Mouse (Mus musculus) C2C12 (cell line): ENCODE results near the gene Gpr153. TPM values are rescaled to one million over a fixed set of nuclear protein-coding genes. Genes with fewer than 3 reads are reported as not detected.

ENCODE experiments used
- H3K27me3 ChIP-seq: one replicate; pipeline ENCODE4 v1.6.1; 2011; ENCODE audit not compliant: control insufficient read depth, insufficient read depth, insufficient read length
- H3K36me3 ChIP-seq: one replicate; pipeline ENCODE4 v1.6.1; 2011; ENCODE audit not compliant: control insufficient read depth, insufficient read depth
- H3K4me3 ChIP-seq: one replicate; pipeline ENCODE4 v1.5.1; 2011; ENCODE audit warnings: mild to moderate bottlenecking, control low read depth; ENCODE audit not compliant: poor library complexity, insufficient read depth, severe bottlenecking
- H3K79me2 ChIP-seq: one replicate; pipeline ENCODE4 v1.6.1; 2011; ENCODE audit not compliant: control insufficient read depth, insufficient read depth
- H3K79me3 ChIP-seq: one replicate; pipeline ENCODE4 v1.6.1; 2011; ENCODE audit warnings: low read depth, control low read depth
- H3ac ChIP-seq: one replicate; pipeline ENCODE3; 2011; ENCODE audit warnings: low read depth; ENCODE audit not compliant: control insufficient read depth, insufficient read length
- CEBPB ChIP-seq: IDR thresholded peaks from one replicate; pipeline ENCODE4 v1.6.1; 2011; ENCODE audit warnings: low read depth, mild to moderate bottlenecking, control low read depth, moderate library complexity
- CTCF ChIP-seq: IDR thresholded peaks from one replicate; pipeline ENCODE4 v1.5.1; 2011; ENCODE audit not compliant: control insufficient read depth, insufficient read depth, insufficient read length
- FOSL1 ChIP-seq: IDR thresholded peaks from one replicate; pipeline ENCODE4 v1.8.0; 2011; ENCODE audit warnings: mild to moderate bottlenecking, low read length; ENCODE audit not compliant: poor library complexity, insufficient read depth, severe bottlenecking
- MAX ChIP-seq: IDR thresholded peaks from one replicate; pipeline ENCODE4 v1.6.1; 2011; ENCODE audit warnings: mild to moderate bottlenecking, control low read depth
- MYOD1 ChIP-seq: IDR thresholded peaks from one replicate; pipeline ENCODE4 v1.6.1; 2011; ENCODE audit warnings: low read depth; ENCODE audit not compliant: control insufficient read depth, insufficient read length
- MYOG ChIP-seq: IDR thresholded peaks from one replicate; pipeline ENCODE4 v1.6.1; 2011; ENCODE audit not compliant: control insufficient read depth, insufficient read length; ENCODE audit errors: extremely low read depth
- USF1 ChIP-seq: IDR thresholded peaks from one replicate; pipeline ENCODE4 v1.6.1; 2011; ENCODE audit warnings: low read depth, mild to moderate bottlenecking, control low read depth, moderate library complexity
- polyA plus RNA-seq: library from polyadenylated mRNA; unstranded; fragments of >200 nt; fragmentation: generic; extraction: Trizol; gene quantifications from one replicate; pipeline ENCODE4 v1.2.1, GENCODE M21; 2012; ENCODE audit warnings: missing spikeins

Gpr153 gene
- polyA plus RNA-seq, 1 experiment = 5.4 TPM

DNA sequence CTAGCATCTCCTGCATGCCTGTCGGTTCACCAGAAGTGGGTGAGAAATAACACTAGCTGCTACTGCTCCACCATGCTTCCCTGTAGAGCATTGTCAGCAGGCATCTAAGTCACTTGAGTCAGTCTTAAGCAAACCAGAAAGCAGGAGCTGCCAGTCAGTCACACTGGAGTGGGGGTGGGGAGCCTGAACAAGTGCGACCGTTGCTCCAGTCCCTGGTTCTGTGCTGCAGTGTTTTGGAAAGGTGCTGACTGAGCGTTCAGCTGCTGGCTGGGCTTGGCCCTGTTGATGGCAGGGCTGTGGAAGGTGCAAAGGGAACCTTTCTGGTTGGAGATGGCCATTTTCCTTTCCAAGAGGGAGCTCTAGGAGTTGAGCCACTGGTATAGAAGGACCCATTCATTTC is 34.1 kb upstream of the Gpr153 start:
- Histone ChIP-seq H3ac (no peak overlapping the region), H3K79me2 (no peaks in the 10 kb centered on the region), H3K36me3 (peaks cover 78% of the 10 kb centered on the region), H3K27me3 (no peaks in the 10 kb centered on the region), H3K4me3 (no peak overlapping the region), H3K79me3 (no peaks in the 10 kb centered on the region)
- no peak for TF ChIP-seq MYOD1
- no peak for TF ChIP-seq USF1
- no peak for TF ChIP-seq CTCF
- TF ChIP-seq CEBPB = no peak

DNA sequence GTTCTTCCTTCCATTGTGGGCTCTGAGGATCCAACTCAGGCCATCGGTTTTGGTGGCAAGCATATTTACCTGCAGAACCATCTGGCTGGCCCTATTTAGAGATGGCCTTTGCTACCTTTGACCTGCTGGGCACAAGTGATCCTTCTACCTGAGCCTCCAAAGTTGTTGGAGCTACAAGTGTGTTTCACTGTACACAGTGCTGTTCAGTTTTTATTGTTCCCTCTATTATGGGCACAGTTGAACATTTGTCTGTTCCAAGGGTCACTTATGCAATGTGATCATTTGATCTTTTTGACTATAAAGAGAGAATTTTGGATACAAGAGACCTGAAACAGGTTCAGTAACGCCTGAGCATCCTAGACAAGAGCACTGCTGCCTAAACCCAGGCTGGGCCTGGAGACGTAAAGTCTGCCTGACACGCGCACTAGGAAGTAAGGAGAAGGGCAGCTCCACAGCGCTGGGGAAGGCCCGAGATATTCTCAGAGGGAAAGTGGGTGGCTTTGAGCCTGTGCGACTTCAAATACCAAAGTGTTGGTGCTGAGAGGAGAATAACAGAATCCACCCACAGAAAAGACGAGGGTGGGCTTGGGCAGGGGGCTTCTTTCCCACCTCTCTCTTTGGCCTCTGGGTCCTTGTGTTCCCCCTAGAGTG is 30.7 kb upstream of the Gpr153 start:
- peaks cover 74% of the 10 kb centered on the region for H3K36me3 ChIP-seq
- H3K79me3 ChIP-seq = no peaks in the 10 kb centered on the region
- H3ac ChIP-seq = no peak overlapping the region
- H3K27me3 ChIP-seq = no peaks in the 10 kb centered on the region
- TF ChIP-seq MYOD1 (no peak), CEBPB (no peak), MYOG (no peak), FOSL1 (no peak), USF1 (no peak), MAX (no peak), CTCF (no peak)
- peaks cover 5% of the 10 kb centered on the region for H3K79me2 ChIP-seq
- H3K4me3 ChIP-seq = no peak overlapping the region

DNA sequence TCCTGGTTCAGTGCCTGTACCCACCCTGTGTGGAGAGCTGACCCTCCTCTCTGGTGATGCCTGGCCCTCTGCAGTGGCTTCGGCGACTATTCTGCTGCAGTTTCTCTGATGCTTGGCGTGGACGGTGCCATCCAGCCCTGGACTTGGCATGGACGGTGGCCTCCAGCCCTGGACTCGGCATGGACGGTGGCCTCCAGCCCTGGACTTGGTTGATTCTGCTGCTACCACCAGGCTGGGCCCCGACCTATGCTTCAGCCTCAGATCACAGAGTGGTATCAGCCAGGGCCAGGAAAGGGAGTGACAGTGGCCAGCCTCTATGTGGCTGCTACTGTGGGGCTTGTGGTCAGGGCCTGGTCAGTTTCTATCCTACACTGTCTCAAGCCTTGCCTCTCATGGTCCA is 30.1 kb upstream of the Gpr153 start:
- no peak overlapping the region for H3ac ChIP-seq
- peaks cover 5% of the 10 kb centered on the region for H3K79me2 ChIP-seq
- peaks cover 71% of the 10 kb centered on the region for H3K36me3 ChIP-seq
- TF ChIP-seq FOSL1 = no peak
- TF ChIP-seq MAX = no peak
- TF ChIP-seq USF1 = no peak
- no peak for TF ChIP-seq MYOG
- TF ChIP-seq MYOD1 = no peak
- no peak for TF ChIP-seq CEBPB
- no peak for TF ChIP-seq CTCF
- no peak overlapping the region for H3K4me3 ChIP-seq
- H3K27me3 ChIP-seq = no peaks in the 10 kb centered on the region
- H3K79me3 ChIP-seq = no peaks in the 10 kb centered on the region

DNA sequence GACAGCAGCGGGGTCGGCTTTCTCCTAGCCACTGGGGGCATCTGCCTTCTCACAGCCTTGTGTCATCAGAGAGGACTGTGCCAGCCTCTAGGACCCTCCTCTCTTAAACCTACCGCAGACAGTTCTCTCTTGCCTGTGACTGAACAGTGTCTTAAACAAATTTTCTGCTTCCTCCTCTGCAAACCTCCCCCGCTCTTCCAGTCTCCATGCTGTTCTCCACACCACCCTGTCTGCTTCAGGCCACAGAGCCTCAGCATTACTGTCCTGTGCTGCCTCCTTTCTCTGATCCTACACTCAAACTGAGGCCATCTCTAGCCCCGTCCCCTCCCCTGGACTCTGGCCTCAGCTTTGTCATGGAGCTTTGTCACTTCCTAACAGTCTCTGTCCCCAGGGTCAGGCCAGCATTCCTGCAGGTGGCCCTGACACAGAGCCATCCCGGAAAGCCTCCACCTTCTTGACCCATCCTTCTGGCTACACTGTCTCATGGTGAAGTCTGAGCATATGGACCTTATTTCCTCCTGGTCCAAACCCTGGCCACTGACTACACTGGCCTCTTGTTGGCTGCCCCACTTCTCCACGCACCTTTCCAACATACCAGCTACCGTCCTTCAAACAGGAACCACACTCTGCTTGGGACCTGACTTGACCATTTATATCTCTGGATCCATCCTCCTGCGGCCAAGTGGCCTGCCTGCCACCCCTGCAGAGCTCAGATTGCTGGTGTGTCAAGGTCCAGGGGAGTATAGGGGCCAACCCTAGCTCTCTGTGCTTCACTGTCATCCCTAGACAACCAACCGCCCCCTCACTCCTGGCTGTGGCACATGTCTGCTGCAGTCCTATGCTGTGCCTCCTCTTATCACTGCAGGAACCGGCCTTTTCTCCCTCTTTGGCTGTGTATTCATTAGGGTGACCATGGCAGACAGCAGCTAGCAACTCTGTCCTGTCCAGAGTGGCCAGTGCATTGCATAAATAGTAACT is 29.2 kb upstream of the Gpr153 start:
- peaks cover 2% of the 10 kb centered on the region for H3K79me3 ChIP-seq
- peaks cover 5% of the 10 kb centered on the region for H3K79me2 ChIP-seq
- no peak overlapping the region for H3K4me3 ChIP-seq
- no peak for TF ChIP-seq MYOG
- no peak for TF ChIP-seq FOSL1
- TF ChIP-seq CEBPB = no peak
- no peak for TF ChIP-seq MYOD1
- H3K36me3 ChIP-seq = peaks cover 62% of the 10 kb centered on the region
- no peaks in the 10 kb centered on the region for H3K27me3 ChIP-seq
- no peak overlapping the region for H3ac ChIP-seq

DNA sequence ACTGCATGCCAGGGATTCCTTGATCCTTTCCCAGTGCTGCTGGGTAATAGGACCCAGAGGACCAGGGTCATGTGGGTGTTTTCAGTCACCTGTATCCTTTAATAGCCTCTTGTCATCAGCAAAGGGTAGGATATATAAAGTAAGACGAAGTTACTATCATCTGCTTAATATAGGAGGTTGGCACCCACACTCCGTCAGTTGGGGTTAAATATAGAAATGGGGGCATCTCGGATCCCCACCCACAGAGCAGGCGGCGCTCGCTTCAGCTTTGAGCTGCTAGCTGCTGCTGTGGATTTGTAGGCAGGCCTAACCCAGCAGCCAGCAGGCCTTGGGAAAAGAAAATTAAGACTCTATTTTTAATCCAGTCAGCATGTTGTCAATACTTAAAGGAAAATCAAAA is 28.0 kb upstream of the Gpr153 start:
- Histone ChIP-seq H3K27me3 (no peaks in the 10 kb centered on the region), H3K36me3 (peaks cover 52% of the 10 kb centered on the region), H3K79me2 (peaks cover 5% of the 10 kb centered on the region), H3K4me3 (no peak overlapping the region), H3K79me3 (peaks cover 2% of the 10 kb centered on the region), H3ac (no peak overlapping the region)
- no peak for TF ChIP-seq FOSL1

DNA sequence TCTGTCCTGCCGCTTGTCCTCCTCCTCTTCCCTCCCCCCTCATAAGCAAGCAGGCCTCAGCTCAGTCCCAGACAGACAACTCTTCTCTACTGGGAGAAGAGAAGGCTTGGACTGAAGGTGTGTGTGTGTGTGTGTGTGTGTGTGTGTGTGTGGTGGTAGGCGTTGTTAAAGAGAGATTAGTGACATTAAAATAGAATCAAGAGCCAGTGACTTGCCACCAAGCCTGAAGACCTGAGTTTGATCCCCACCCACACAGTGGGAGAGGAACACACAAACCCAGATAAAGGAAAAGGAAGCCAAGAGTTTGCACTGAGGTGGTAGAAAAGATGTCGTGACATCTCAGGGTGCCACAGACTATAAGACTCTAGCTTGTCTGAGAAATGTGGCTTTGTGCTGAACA is 26.8 kb upstream of the Gpr153 start:
- no peaks in the 10 kb centered on the region for H3K27me3 ChIP-seq
- TF ChIP-seq CTCF = no peak
- H3K36me3 ChIP-seq = peaks cover 47% of the 10 kb centered on the region
- H3K79me2 ChIP-seq = peaks cover 5% of the 10 kb centered on the region
- no peak overlapping the region for H3ac ChIP-seq
- peaks cover 2% of the 10 kb centered on the region for H3K79me3 ChIP-seq
- no peak overlapping the region for H3K4me3 ChIP-seq
